Mouse (Mus musculus): ENCODE results near the gene BC030867.
A peak's percentile ranks its signal among the peaks of the same experiment; 100 is the strongest.
"Not testable (repeated sequence)": the region's sequence is repeated elsewhere in the genome, so short reads cannot be mapped to it uniquely, and the experiment has no call there.

BC030867 gene

DNA sequence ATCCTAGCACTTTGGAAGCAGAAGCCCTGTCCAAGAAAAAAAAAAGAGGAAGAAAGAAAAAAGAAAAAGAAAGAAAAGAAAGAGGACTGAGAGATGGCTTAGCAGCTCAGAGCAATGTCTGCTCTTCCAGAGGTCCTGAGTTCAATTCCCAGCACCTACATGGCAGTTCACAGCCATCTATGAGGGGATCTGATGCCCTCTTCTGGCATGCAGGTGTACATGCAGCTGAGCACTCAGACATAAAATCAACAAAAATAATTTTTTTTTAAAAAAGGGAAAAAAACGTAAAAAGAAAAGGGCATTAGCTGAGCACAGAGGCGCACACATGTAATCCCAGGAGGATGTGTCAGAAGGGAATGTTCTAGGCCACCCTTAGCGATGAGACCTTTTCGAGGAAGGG is 1.8 kb upstream of the BC030867 start:
- no peak for DNase-seq (ENCODE audit: extremely low read depth, insufficient read length, low spot score)

DNA sequence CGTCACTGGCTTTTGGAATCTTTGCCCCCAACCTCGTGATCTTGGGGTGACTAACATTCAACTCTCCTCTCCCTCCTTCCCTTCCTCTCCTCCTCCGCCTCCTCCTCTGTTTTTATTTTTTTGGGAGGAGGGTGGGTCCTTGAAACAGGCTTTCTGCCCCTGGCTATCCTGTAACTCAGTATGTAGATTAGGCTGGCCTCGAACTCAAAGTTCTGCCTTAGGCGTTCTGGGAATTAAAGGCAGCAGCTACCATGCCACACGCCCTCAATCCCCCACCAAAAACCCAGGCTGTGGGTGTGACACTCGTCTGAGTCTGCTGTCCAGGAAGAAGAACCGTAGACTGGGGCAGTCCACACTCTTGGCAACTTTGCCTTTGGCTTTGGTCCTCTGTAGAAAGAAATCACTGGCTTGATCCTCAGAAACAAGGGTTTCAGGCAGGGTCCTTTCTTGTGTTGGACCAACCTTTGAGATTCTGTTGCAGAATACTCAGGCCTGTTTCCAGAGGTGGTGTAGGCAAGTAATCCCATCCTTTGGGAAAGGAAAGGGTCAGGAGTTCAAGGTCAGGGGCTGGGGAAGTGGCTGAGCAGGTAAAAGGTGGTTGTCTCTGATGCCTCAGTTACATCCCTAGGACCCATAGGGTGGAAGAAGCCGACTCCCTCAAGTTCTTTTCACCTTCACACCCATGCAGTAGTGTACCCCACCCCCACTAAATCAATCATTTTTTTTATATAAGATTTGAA is 839 bp downstream of the BC030867 start:
- DNase-seq (ENCODE audit: extremely low read depth, insufficient read length, low spot score), result no peak

DNA sequence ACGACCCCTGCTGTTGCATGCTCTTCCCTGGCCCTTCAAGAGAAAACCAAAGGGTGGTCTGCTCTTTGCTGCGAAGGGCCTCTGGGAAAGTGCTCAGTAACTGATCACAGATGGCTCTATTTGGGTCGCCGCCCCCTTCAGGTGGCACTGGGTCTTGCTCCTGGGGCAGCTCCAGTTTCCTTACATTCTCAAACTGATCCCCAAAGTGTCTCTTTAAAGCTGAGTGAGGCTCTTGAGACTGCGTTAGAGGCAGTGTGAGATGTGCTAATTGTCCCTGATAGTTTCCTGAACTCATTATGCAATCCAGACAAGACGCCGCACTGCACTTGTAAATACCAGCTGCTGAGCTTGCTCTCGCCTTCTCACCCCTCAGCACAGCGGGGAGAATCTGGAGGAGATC is 8.8 kb downstream of the BC030867 start:
- DNase-seq (ENCODE audit: extremely low read depth, insufficient read length, low spot score), result no peak

DNA sequence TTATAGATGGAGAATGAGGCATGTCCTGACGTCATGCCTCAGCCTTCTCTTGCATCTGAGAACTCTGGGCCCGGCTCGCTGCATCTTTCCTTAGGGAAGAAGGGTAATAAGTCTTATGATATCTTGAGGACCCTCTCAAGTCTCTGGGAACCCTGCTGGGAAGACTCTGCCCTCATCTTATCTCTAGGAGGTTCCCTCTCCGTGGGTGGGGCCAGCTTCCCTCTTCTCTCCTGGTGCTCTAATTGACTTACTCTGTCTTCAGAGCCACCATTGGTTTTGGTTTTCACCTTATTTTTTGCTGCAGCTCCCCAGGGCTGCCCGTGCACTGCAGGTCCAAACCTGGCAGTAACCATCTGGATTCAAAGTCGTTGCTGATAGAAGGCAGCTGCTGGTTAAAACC is 9.4 kb downstream of the BC030867 start:
- no peak for DNase-seq (ENCODE audit: extremely low read depth, insufficient read length, low spot score)

DNA sequence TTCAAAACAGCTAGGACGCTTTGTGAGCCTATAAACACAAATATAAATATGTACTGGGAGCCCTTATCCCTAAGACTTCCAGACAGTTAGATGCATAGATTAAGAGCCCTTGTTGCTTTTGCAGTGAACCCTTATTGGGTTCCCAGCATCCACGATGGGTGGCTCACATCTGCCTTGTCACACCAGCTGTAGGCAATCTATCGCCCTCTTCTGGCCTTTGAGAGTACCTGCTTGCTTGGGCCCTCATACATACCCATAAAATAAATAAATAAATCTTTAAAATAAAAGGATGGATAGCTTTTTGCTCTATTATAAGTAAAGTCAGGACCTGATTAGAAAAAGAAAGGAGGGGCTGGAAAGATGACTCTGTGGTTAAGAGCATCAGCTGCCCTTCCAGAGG is 9.8 kb downstream of the BC030867 start:
- no peak for DNase-seq (ENCODE audit: extremely low read depth, insufficient read length, low spot score)

DNA sequence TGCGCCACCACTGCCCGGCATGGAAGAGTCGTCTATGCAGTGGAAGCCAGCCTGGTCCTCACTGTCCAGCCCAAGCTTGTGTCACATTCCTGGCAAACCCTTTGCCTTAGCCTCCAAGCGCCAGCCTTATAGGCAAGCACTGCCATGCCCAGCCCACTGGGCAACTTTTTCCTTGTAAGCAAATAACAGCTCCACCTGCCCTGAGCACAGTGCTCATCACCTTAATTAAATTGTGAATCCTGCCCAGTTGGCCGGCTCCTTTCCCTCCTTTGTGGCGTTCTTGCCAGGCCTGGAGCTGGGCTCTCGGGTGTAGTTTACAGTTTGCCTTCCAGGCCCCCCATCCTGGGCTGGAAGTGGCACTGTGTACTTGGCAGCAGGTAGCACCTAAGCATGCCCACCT is 14.5 kb downstream of the BC030867 start:
- DNase-seq (ENCODE audit: extremely low read depth, insufficient read length, low spot score), result no peak

DNA sequence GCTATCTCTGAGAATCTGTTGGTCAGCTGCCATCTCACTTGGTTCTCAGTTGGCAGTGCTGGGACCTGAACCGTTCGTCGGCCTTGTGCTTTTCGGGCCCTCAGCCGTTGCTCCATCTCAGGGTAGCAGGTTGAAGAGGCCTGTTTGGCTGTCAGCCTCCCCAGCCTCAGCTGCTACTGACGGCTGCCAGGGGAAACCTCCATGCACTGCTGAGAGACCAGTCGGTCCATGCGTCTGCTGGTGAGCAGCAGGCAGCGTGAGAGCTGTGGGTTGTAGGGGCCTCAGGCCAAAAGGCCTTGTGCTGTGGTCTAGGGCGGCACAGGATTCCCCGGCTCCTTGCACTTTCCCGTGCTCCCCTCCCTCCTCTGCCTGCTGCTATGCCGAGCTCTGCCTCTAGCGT is 17.1 kb downstream of the BC030867 start:
- no peak for DNase-seq (ENCODE audit: extremely low read depth, insufficient read length, low spot score)

DNA sequence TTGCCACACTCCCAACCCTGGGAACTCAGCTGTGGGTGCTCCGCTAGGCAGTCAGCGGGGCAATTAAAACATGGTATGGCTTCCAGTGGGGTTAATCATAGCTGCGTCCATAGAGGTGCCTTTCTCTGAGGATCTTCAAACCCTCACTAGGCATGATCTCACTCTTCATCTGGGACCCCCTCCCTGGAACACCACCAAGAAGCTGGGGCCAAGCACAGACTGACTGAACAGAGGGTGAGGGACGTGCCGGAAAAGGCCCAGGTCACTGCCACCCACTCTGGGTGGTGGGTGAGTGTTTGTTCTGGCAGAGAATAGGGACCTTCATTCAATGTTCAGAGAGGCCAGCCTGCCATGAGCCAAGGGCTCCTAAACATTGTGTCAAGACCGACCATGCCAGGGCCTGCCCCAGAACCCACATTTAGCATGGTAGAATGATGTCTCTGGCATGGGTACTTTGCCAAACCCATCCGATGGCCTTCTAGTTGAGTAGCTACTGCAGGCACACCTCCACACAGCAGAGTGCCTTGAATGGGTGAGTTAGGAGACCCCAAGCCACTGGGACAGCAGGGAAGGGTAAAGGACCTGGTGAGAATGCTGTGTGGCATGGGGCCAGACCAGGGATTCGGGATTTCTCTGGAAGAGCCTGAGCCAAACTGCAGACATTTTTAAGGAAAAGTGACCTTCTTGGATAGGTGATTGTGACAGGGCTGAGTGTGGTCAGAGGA is 18.1 kb downstream of the BC030867 start:
- no peak for DNase-seq (ENCODE audit: extremely low read depth, insufficient read length, low spot score)

DNA sequence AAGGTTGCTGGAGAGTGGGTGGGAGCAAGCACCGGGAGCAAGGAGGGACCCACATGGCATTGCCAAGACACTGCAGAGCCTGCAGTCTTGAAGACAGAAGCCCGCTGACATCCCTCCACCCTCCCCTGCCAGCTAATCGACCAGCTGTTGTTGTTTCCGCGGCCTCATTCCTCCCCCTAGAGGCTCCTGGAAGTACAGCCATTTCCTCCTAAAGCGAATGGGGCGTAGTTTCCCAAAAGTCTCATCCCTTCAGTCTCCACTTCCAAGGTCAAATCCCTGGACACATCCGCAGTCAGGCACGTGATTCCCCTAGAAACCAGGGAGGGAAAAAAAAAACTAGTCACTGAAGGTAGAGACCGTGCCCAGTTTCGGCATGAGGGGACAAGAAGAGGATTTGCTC is 18.8 kb downstream of the BC030867 start:
- DNase-seq (ENCODE audit: extremely low read depth, insufficient read length, low spot score), result peak; percentile 70

DNA sequence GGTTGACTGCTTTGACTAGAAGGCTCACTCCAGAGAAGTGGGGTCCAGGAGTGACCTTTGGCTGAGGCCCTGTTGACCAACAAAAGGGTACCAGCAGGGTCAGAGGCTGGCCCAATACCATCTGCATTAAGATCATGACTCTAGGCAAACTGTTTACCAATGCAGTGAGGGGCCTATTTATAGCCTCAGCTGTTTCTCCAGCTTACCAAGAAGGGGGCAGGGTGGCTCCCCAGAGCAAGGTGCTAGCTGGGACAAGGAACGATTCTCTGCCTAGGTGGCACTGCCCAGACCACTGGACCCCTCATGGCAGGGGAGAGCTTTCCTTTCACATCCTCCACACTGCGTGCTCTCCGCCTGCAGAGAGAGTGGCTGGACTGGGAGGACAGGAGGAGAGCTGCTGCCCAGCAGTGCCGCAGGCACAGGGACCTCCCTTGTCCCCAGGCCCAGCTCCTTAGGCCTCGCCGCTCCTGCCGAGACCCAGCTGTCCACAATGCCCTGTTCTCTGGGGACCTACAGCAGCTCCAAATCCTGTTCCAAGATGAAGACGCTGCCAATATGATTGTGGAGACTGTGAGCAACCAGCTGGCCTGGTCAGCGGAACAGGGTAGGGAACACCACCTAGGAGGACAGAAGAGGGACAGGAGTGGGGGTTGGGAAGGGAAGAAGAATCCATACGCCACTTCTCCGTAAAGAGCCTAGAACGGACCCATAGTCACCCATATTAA is 20.0 kb downstream of the BC030867 start, which contains the start of gene Asb16:
Asb16 (plus strand) TSS at position 224 of the 725 bp plus-strand sequence.
- no peak for DNase-seq (ENCODE audit: extremely low read depth, insufficient read length, low spot score)

DNA sequence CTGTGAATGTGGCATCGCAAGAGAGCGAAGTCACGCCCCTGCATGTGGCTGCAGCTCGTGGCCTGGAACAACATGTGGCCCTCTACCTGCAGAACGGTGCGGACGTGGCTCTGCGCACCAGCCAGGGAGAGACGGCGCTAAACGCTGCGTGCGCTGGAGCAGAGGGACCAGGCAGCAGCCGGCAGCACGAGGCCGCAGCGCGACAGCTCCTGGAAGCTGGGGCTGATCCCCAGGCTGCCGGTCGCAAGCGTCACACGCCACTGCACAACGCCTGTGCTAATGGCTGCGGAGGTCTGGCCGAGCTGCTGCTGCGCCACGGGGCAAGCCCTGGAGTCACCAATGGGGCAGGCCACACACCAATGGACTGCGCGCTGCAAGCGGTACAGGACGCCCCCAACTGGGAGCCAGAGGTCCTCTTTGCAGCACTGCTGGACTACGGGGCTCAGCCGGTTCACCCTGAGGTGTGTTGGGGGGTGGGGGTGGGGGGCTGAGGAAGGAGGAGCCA is 27.8 kb downstream of the BC030867 start:
- no peak for DNase-seq (ENCODE audit: extremely low read depth, insufficient read length, low spot score)

DNA sequence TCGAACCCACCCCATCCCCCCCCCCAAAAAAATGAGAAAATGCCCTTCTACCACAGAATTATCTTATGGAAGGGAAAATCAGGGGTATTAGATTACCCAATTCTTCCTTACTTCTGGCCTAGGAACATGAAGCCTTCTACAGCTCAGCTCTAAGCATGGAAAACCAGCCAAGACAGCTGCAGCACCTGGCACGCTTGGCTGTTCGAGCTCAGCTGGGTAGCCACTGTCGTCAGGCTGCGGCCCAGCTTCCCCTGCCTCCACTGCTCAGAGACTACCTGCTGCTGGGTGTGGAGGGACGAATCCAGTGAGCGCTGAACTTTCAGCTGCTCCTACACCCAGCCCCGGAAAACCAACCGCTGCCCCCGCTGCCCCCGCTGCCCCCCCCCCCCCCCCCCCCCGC is 29.1 kb downstream of the BC030867 start:
- no peak for DNase-seq (ENCODE audit: extremely low read depth, insufficient read length, low spot score)

DNA sequence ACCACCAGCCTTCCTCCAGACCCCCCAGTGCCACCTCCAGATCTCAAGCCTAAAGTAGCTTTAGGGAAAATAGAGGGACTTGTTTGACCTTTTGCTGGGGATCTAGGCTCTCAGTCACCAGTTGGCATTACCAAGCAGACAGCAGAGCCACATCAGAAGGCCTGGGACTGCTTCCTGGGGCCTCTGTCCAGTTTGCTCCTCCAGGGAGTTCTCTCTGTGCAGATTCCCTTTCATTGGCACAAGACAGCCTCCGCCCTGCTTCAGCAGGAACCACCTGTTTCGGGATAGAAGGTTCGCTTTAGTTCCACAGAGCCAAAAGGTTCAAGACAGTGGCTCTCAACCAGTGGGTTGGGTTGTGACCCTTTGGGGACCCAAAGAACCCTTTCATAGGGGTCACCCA is 30.9 kb downstream of the BC030867 start:
- no peak for DNase-seq (ENCODE audit: extremely low read depth, insufficient read length, low spot score)

DNA sequence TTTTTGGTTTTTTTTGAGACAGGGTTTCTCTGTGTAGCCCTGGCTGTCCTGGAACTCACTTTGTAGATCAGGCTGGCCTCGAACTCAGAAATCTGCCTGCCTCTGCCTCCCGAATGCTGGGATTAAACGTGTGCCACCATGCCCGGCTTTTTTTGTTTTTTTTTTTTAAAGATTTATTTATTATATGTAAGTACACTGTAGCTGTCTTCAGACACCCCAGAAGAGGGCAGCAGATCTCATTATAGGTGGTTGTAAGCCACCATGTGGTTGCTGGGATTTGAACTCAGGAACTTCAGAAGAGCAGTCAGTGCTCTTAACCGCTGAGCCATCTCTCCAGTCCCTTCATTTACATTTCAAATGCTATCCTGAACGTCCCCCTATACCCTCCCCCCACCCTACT is 31.6 kb downstream of the BC030867 start:
- DNase-seq (ENCODE audit: extremely low read depth, insufficient read length, low spot score), result not testable (repeated sequence)

DNA sequence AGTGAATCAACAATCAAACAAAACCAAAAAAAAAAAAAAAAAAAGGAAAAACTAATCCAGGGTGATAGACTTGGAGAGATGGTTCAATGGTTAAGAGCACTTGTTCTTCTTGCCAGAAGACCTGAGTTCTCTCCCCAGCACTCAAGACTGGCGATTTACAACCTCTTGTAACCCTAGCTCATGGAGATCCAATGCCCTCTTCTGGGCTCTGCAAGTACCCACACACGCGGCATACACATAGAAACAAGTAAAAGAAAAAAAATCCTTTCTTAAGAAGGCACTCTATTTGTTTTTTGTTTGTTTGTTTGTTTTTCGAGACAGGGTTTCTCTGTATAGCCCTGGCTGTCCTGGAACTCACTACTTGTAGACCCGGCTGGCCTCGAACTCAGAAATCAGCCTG is 35.2 kb downstream of the BC030867 start:
- no peak for DNase-seq (ENCODE audit: extremely low read depth, insufficient read length, low spot score)

DNA sequence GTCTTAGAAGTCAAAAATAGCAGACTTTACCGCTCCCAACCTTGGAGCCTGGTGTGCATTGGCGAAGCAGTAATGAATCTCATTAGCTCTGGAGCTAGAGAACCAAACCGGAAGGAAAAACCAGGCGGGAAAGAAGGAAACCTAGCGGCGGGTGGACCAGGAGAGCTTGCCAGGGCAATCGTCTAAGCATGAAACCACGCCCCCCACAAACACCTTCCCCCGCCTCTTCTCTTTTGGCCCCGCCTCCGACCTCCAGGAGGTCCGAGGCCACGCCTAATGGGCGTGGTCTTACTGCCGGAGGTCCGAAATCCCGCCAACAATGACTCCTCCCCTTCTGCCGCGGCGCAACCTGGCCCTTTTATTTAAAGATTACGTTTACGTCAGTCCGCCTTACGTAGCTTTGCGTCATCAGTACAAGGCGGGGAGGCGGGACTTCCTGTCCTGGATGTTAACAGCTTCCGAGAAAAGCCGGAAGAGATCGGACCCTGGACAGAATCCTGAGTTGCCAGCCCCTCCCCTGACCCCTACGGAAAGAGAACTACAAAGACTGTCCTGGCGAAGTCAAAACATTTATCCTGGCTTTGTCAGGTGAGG is 35.9 kb downstream of the BC030867 start, which contains the start of gene Tmub2:
Tmub2 (plus strand) TSS at position 431 of the 594 bp plus-strand sequence.
- DNase-seq (ENCODE audit: extremely low read depth, insufficient read length, low spot score), result peak; percentile 97

DNA sequence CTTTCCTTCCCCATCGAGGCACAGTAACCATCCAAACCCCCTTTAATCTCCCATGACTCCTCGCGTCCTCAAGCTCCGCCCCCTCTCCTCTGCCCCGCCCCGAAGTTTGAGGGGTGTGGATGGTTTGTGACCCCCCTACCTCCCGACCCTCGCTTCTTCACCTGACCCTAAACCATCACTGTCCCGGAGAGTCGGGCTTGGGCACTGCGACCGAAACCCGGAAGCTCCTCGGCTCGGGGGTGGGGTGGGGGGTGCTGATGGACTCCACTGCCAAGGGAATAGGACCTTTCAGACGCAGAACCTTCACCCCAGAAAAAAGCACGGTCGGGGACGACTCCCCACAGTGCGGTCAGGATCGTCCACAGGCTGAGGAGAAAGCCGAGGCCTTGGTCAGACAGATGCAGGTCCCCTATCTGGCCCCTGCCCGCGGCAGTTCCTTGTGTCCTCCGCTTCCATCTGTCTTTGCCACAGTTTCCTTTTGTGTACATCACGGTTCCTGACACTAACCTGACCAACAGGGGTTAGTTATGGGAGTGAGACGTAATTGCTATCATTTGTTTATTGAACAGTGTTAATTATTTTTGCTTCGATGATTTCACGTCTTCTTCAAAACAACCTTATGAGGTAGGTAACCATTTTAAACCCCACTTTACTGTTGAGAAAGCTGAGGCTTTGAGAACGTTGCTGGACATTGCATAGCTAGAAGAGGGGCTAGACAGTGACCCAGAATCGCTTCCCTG is 36.6 kb downstream of the BC030867 start:
- DNase-seq (ENCODE audit: extremely low read depth, insufficient read length, low spot score), result no peak

DNA sequence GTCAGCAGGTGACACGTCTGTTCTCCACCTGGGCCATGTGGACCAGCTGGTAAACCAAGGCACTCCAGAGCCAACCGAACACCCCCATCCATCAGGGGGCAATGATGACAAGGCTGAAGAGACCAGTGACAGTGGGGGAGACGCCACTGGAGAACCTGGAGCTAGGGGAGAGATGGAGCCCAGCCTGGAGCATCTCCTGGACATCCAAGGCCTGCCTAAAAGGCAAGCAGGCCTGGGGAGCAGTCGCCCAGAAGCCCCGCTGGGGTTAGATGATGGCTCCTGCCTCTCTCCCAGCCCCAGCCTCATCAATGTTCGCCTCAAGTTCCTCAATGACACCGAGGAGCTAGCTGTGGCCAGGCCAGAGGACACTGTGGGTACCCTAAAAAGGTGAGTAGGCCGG is 38.8 kb downstream of the BC030867 start:
- no peak for DNase-seq (ENCODE audit: extremely low read depth, insufficient read length, low spot score)

DNA sequence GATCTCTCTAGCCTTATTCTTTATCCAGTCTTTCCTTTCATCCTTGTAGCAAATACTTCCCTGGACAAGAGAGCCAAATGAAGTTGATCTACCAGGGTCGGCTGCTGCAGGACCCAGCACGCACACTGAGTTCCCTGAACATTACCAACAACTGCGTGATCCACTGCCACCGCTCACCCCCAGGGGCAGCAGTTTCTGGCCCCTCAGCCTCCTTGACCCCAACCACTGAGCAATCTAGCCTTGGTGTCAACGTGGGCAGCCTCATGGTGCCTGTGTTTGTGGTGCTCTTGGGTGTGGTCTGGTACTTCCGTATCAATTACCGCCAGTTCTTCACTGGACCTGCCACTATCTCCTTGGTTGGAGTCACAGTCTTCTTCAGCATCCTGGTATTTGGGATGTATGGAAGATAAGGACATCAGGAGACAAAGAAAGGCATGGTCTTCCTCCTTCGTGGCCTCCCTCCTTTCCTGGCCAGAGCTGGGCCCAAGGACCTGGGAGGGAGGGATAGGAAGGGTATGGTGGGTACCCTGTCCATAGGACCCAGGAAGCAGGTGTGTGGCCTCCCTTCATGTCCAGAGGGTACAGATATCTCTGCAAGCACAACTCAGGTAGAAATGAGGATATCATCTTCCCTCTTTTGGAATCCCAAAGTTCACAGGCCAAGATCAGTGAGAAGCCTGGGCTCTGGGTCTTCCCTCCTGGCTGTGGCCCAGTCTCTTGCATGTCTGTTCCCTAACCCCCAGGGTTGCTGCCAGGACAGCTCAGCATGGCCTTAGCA is 39.5 kb downstream of the BC030867 start:
- no peak for DNase-seq (ENCODE audit: extremely low read depth, insufficient read length, low spot score)

DNA sequence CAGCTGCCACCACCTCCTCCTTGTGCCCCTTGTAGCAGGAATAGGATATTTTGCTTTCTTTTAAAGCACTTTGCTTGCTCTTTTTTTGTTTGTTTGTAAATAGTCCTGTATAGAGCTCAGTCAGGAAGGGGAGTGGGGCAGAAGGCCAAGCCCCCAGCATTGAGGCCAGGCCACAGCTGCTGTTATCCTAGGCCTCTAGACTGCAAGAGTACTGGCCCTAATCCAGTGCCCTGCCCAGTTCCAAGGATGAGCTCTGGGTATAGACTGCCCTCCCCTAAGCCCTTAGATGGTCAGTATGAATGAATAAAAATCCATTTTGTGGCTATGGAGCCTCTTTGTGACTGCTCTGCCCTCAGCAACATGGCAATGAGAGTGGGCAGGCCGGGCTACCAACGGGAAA is 40.2 kb downstream of the BC030867 start:
- DNase-seq (ENCODE audit: extremely low read depth, insufficient read length, low spot score), result no peak
